Mouse (Mus musculus) MEL (cell line): ENCODE measurements around the gene Fscn3. TPM values are rescaled to one million over a fixed set of nuclear protein-coding genes. Genes with fewer than 3 reads are reported as not detected.

Experiments
- DNase-seq: peaks from one replicate; pipeline ENCODE4 v3.0.0; 2011; ENCODE audit warnings: low read depth, low spot score
- H3K27ac ChIP-seq: 2 replicates; pipeline ENCODE4 v1.5.1; 2012; ENCODE audit warnings: low read depth, mild to moderate bottlenecking, control low read depth, low read length, moderate library complexity; ENCODE audit not compliant: control insufficient read depth
- H3K27me3 ChIP-seq, 2 experiments: fragments of 150-350 bp in 1 of 2; sonication (generic) in 1 of 2; 2 replicates each; pipeline ENCODE4 v1.6.1; 2012; ENCODE audit warnings: low read length in 2 of 2, mild to moderate bottlenecking in 2 of 2, improper control_type of control experiment in 1 of 2, moderate library complexity in 1 of 2; ENCODE audit not compliant: insufficient read depth in 2 of 2, control insufficient read depth in 1 of 2
- H3K36me3 ChIP-seq, 2 experiments: 2 replicates each; pipeline ENCODE4 v1.6.1; 2012 to 2014; ENCODE audit warnings: low read length in 2 of 2, improper control_type of control experiment in 1 of 2, inconsistent platforms in 1 of 2, mild to moderate bottlenecking in 1 of 2; ENCODE audit not compliant: insufficient read depth in 2 of 2, control insufficient read depth in 1 of 2
- H3K4me1 ChIP-seq, 2 experiments: fragments of 150-350 bp in 1 of 2; sonication (generic) in 1 of 2; 2 replicates each; pipeline ENCODE4 v1.6.1; 2012; ENCODE audit warnings: low read length in 2 of 2, improper control_type of control experiment in 1 of 2, mild to moderate bottlenecking in 1 of 2; ENCODE audit not compliant: insufficient read depth in 2 of 2, control insufficient read depth in 1 of 2
- H3K4me3 ChIP-seq, 2 experiments: fragments of 150-350 bp in 1 of 2; sonication (generic) in 1 of 2; 2 replicates each; pipeline ENCODE4 v1.5.1; 2012; ENCODE audit warnings: low read depth in 2 of 2, low read length in 2 of 2, mild to moderate bottlenecking in 2 of 2, moderate library complexity in 2 of 2, control low read depth in 1 of 2, improper control_type of control experiment in 1 of 2; ENCODE audit not compliant: control insufficient read depth in 1 of 2, insufficient read depth in 1 of 2
- H3K79me2 ChIP-seq: 2 replicates; pipeline ENCODE4 v1.6.1; 2012; ENCODE audit warnings: mild to moderate bottlenecking, low read length, moderate library complexity; ENCODE audit not compliant: control insufficient read depth, poor library complexity, insufficient read depth
- H3K9ac ChIP-seq: 2 replicates; pipeline ENCODE4 v1.6.1; 2012; ENCODE audit warnings: low read depth, mild to moderate bottlenecking, control low read depth, low read length, moderate library complexity; ENCODE audit not compliant: control insufficient read depth, poor library complexity, severe bottlenecking
- H3K9me3 ChIP-seq: fragments of 150-350 bp; sonication (generic); replicated peaks from 2 replicates; pipeline ENCODE4 v1.6.1; 2012; ENCODE audit warnings: mild to moderate bottlenecking, low read length, improper control_type of control experiment, moderate library complexity; ENCODE audit not compliant: insufficient read depth
- CHD1 ChIP-seq: IDR thresholded peaks from 2 replicates; pipeline ENCODE4 v1.6.1; 2012; ENCODE audit warnings: low read depth, mild to moderate bottlenecking, inconsistent platforms, low read length, improper control_type of control experiment
- ELF1 ChIP-seq: IDR thresholded peaks from 2 replicates; pipeline ENCODE4 v1.6.1; 2014; ENCODE audit warnings: low read depth, mild to moderate bottlenecking, inconsistent platforms, low read length, improper control_type of control experiment, moderate library complexity
- EP300 ChIP-seq, 2 experiments: IDR thresholded peaks; 2 replicates each; pipeline ENCODE4 v1.6.1; 2011; ENCODE audit warnings: improper control_type of control experiment in 2 of 2, low read length in 2 of 2, low read depth in 1 of 2, mild to moderate bottlenecking in 1 of 2
- JUND ChIP-seq: IDR thresholded peaks from 2 replicates; pipeline ENCODE4 v1.6.1; 2011; ENCODE audit warnings: low read depth, mild to moderate bottlenecking, improper control_type of control experiment, low read length
- MAFK ChIP-seq: IDR thresholded peaks from 2 replicates; pipeline ENCODE4 v1.6.1; 2011; ENCODE audit warnings: low read depth, mild to moderate bottlenecking, low read length, improper control_type of control experiment, borderline replicate concordance
- MAZ ChIP-seq: IDR thresholded peaks from 2 replicates; pipeline ENCODE4 v1.6.1; 2012; ENCODE audit warnings: low read depth, mild to moderate bottlenecking, inconsistent platforms, low read length, improper control_type of control experiment
- MXI1 ChIP-seq: IDR thresholded peaks from 2 replicates; pipeline ENCODE4 v1.6.1; 2011; ENCODE audit warnings: mild to moderate bottlenecking, low read depth, low read length, improper control_type of control experiment
- NELFE ChIP-seq: IDR thresholded peaks from 2 replicates; pipeline ENCODE4 v1.6.1; 2011; ENCODE audit warnings: low read depth, low read length, improper control_type of control experiment
- POLR2A ChIP-seq, 2 experiments: IDR thresholded peaks; 2 replicates each; pipeline ENCODE4 v1.6.1; 2011 to 2012; ENCODE audit warnings: low read length in 2 of 2, mild to moderate bottlenecking in 2 of 2, control low read depth in 1 of 2, improper control_type of control experiment in 1 of 2, low read depth in 1 of 2, moderate library complexity in 1 of 2; ENCODE audit not compliant: control insufficient read depth in 1 of 2, insufficient read depth in 1 of 2, poor library complexity in 1 of 2
- POLR2AphosphoS5 ChIP-seq: IDR thresholded peaks from 2 replicates; pipeline ENCODE4 v1.6.1; 2012; ENCODE audit warnings: low read depth, borderline replicate concordance, mild to moderate bottlenecking, inconsistent platforms, low read length, moderate library complexity, mixed read lengths
- RAD21 ChIP-seq: IDR thresholded peaks from 2 replicates; pipeline ENCODE4 v1.6.1; 2011; ENCODE audit warnings: mild to moderate bottlenecking, low read depth, low read length, improper control_type of control experiment
- RCOR1 ChIP-seq: IDR thresholded peaks from 2 replicates; pipeline ENCODE4 v1.6.1; 2012; ENCODE audit warnings: low read depth, mild to moderate bottlenecking, inconsistent platforms, low read length, improper control_type of control experiment
- SIN3A ChIP-seq: IDR thresholded peaks from 2 replicates; pipeline ENCODE4 v1.6.1; 2012; ENCODE audit warnings: low read length, improper control_type of control experiment, inconsistent platforms
- UBTF ChIP-seq: IDR thresholded peaks from 2 replicates; pipeline ENCODE4 v1.6.1; 2012; ENCODE audit warnings: low read depth, mild to moderate bottlenecking, inconsistent platforms, low read length, improper control_type of control experiment, moderate library complexity, borderline replicate concordance; ENCODE audit not compliant: insufficient read depth
- USF2 ChIP-seq, 2 experiments: IDR thresholded peaks; 2 replicates each; pipeline ENCODE4 v1.6.1; 2011 to 2012; ENCODE audit warnings: improper control_type of control experiment in 2 of 2, low read length in 2 of 2, borderline replicate concordance in 1 of 2, inconsistent platforms in 1 of 2, low read depth in 1 of 2, mild to moderate bottlenecking in 1 of 2; ENCODE audit not compliant: insufficient read depth in 1 of 2
- ZC3H11A ChIP-seq: IDR thresholded peaks from 2 replicates; pipeline ENCODE4 v1.6.1; 2012; ENCODE audit warnings: low read depth, mild to moderate bottlenecking, inconsistent platforms, low read length, improper control_type of control experiment
- ZKSCAN1 ChIP-seq: IDR thresholded peaks from 2 replicates; pipeline ENCODE4 v1.6.1; 2012; ENCODE audit warnings: low read depth, mild to moderate bottlenecking, inconsistent platforms, low read length, improper control_type of control experiment, moderate library complexity
- ZMIZ1 ChIP-seq: IDR thresholded peaks from 2 replicates; pipeline ENCODE4 v1.6.1; 2012; ENCODE audit warnings: low read depth, mild to moderate bottlenecking, inconsistent platforms, low read length, improper control_type of control experiment, moderate library complexity
- polyA plus RNA-seq, 2 experiments: library from polyadenylated mRNA; stranded (reverse) in 1 of 2; unstranded in 1 of 2; fragments of >175 nt in 1 of 2; fragments of >200 nt in 1 of 2; gene quantifications; 2 replicates each; pipeline versions ENCODE4 v1.2.1 to v1.2.4; 2012; ENCODE audit warnings: low replicate concordance in 2 of 2, low read depth in 1 of 2; ENCODE audit not compliant: insufficient read length in 2 of 2, insufficient read depth in 1 of 2, missing spikeins in 1 of 2
- total RNA-seq: library from RNA; depleted of rRNA; stranded (reverse); fragments of 300-350 nt; gene quantifications from 2 replicates; pipeline ENCODE4 v1.2.3, GENCODE M21; 2012

Gene Fscn3
- total and polyA plus RNA-seq, 3 experiments, result not detected

GRCm38 (mm10) chr6:28420361-28420760, 7.2 kb upstream of the Fscn3 start:
- DNase-seq, result peak; percentile 37
- Histone ChIP-seq H3K9ac (peak overlapping the region; percentile 75), H3K27me3 (no peaks in the 10 kb centered on the region), H3K4me1 (peaks cover 2 to 32% of the 10 kb centered on the region in 2 experiments), H3K79me2 (peaks cover 13% of the 10 kb centered on the region), H3K4me3 (peak overlapping the region; percentile 82 to 89), H3K36me3 (peaks cover 0 to 17% of the 10 kb centered on the region in 2 experiments; a peak in 3 of 4 replicates), H3K27ac (no peak overlapping the region), H3K9me3 (no peaks in the 10 kb centered on the region)
- TF ChIP-seq MXI1, result no peak
- TF ChIP-seq JUND, result no peak
- no peak for TF ChIP-seq UBTF
- TF ChIP-seq ZC3H11A, result no peak
- no peak for TF ChIP-seq RCOR1
- no peak for TF ChIP-seq ZMIZ1
- no peak for TF ChIP-seq RAD21
- no peak for TF ChIP-seq MAFK
- TF ChIP-seq USF2 (IDR thresholded peaks at IDR 0.05; ENCODE audit: borderline replicate concordance in 1 of 2, insufficient read depth in 1 of 2, low read depth in 1 of 2, low read length in 2 of 2), result no peak
- TF ChIP-seq ELF1, result no peak

- H3K9ac ChIP-seq, result peak overlapping the region; percentile 75
- H3K9me3 ChIP-seq, result no peaks in the 10 kb centered on the region
- H3K27me3 ChIP-seq, result no peaks in the 10 kb centered on the region
- H3K27ac ChIP-seq, result no peak overlapping the region
- peaks cover 0 to 17% of the 10 kb centered on the region in 2 experiments; a peak in 3 of 4 replicates for H3K36me3 ChIP-seq
- peaks cover 13% of the 10 kb centered on the region for H3K79me2 ChIP-seq
- no peak for DNase-seq
- peak overlapping the region; percentile 82 to 89 for H3K4me3 ChIP-seq
- peaks cover 2 to 32% of the 10 kb centered on the region in 2 experiments for H3K4me1 ChIP-seq
- TF ChIP-seq MAFK (no peak), NELFE (no peak), ZKSCAN1 (no peak), EP300 (IDR thresholded peaks at IDR 0.05; ENCODE audit: low read depth in 1 of 2, low read length in 2 of 2) (no peak), MAZ (no peak), POLR2A (IDR thresholded peaks at IDR 0.05; ENCODE audit: control insufficient read depth in 1 of 2, insufficient read depth in 1 of 2, low read depth in 1 of 2, low read length in 2 of 2, poor library complexity in 1 of 2) (no peak), POLR2AphosphoS5 (no peak), CHD1 (no peak), SIN3A (no peak), RAD21 (no peak)
Observed at GRCm38 (mm10) chr6:28420865-28421264, 6.7 kb upstream of the Fscn3 start.
